Mouse (Mus musculus) lung, embryonic 16.5 days (tissue): ENCODE measurements around the gene Catspere2. TPM values are rescaled to one million over a fixed set of nuclear protein-coding genes. Genes with fewer than 3 reads are reported as not detected.
"Not testable (repeated sequence)": the region's sequence is repeated elsewhere in the genome, so short reads cannot be mapped to it uniquely, and the experiment has no call there.

Experiments used
- ATAC-seq: fragments of 200-750 bp; cut with Nextera tagmentation; 2 replicates; pipeline ENCODE4 v1.8.0; 2017; ENCODE audit warnings: low read depth, mild to moderate bottlenecking, moderate library complexity
- H3K27ac ChIP-seq: fragments of 300-500 bp; sonication (generic); 2 replicates; pipeline ENCODE4 v1.5.1; 2014; ENCODE audit warnings: mild to moderate bottlenecking, control low read depth, low read length
- H3K27me3 ChIP-seq: fragments of 300-500 bp; sonication (generic); 2 replicates; pipeline ENCODE4 v1.6.1; 2014; ENCODE audit warnings: low read depth, low read length, mixed read lengths; ENCODE audit not compliant: control insufficient read depth, insufficient read depth
- H3K36me3 ChIP-seq: fragments of 300-500 bp; sonication (generic); 2 replicates; pipeline ENCODE4 v1.6.1; 2014; ENCODE audit warnings: low read length; ENCODE audit not compliant: control insufficient read depth, insufficient read depth
- H3K4me1 ChIP-seq: fragments of 300-500 bp; sonication (generic); replicated peaks from 2 replicates; pipeline ENCODE4 v1.6.1; 2014; ENCODE audit warnings: low read length, mixed read lengths; ENCODE audit not compliant: control insufficient read depth, insufficient read depth
- H3K4me2 ChIP-seq: fragments of 300-500 bp; sonication (generic); 2 replicates; pipeline ENCODE4 v1.6.1; 2014; ENCODE audit warnings: low read depth, low read length, control low read depth
- H3K4me3 ChIP-seq: fragments of 300-500 bp; sonication (generic); 2 replicates; pipeline ENCODE4 v1.5.1; 2014; ENCODE audit warnings: mild to moderate bottlenecking, low read length, control low read depth
- H3K9ac ChIP-seq: fragments of 300-500 bp; sonication (generic); 2 replicates; pipeline ENCODE4 v1.6.1; 2014; ENCODE audit warnings: low read length, control low read depth
- H3K9me3 ChIP-seq: fragments of 300-500 bp; sonication (generic); 2 replicates; pipeline ENCODE4 v1.6.1; 2016; ENCODE audit warnings: low read length; ENCODE audit not compliant: control insufficient read depth
- WGBS: fragments of 180-500 bp; shearing (Covaris S2); extraction: QIAGEN DNeasy Blood & Tissue Kit; methylation state at CpG from one replicate; pipeline ENCODE4 v1.1.7; 2014; 5-methylcytosine and 5-hydroxymethylcytosine counted together
- polyA plus RNA-seq: library from polyadenylated mRNA; unstranded; fragments of >200 nt; fragmentation: Nextera tagmentation; extraction: Ambion mirVana; gene quantifications from 2 replicates; pipeline ENCODE4 v1.2.1, GENCODE M21; 2015

Gene Catspere2
- polyA plus RNA-seq, 1 experiment from 2014 or later = 0.28 TPM

DNA sequence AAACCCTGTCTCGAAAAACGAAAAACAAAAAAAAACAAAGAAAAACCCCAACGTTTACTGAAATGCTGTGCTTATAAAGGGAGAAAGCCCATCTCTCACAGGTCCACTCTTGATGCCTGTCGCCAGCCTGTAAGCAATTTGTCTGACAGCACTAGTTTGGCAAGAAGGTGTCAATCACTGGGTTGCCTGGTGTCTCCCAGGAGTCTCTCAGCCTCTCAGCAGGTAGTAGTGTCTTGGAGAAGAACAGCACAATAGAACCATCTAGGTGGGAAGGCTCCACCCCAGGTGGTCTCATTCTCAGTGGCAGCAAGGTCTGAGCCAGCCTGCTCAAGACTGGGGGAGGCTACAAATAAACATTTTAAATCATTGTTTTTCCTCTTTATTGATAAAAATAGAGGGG, 224.6 kb downstream of the Catspere2 start:
- H3K4me2 ChIP-seq, H3K9ac ChIP-seq, H3K9me3 ChIP-seq, ATAC-seq, H3K4me3 ChIP-seq, H3K4me1 ChIP-seq, H3K36me3 ChIP-seq, H3K27ac ChIP-seq, H3K27me3 ChIP-seq: not testable (repeated sequence)
- 86% methylated on average over 4 of the region's 4 CpGs for WGBS

DNA sequence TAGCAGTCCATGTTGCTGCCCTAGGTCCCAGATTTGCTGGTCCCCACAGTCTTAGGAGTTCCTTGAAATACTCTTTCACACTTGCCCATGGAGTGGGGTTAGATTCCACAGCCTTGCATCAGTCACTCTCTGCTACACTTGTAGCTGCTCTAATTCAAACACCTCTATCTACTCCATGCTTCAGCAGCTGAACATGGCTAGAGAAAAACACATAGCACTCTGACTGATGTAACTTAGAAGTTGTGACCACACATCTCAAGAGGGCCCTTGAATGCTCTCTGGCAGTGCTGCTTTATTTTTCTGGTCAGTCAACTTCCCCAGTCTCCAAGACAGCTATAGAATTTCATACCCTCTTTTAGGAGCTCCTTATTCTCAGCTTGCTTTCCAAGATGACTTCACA, 226.7 kb downstream of the Catspere2 start:
- Histone ChIP-seq H3K9me3 (no peaks in the 10 kb centered on the region), H3K4me1 (0 out of 2 replicates have a peak, but pooled peaks cover 3% of the 10 kb centered on the region), H3K36me3 (no peaks in the 10 kb centered on the region), H3K27ac (peak overlapping the region; percentile 73), H3K4me2 (no peak overlapping the region), H3K4me3 (no peak overlapping the region), H3K27me3 (no peaks in the 10 kb centered on the region), H3K9ac (no peak overlapping the region)
- peak; percentile 95 for ATAC-seq

DNA sequence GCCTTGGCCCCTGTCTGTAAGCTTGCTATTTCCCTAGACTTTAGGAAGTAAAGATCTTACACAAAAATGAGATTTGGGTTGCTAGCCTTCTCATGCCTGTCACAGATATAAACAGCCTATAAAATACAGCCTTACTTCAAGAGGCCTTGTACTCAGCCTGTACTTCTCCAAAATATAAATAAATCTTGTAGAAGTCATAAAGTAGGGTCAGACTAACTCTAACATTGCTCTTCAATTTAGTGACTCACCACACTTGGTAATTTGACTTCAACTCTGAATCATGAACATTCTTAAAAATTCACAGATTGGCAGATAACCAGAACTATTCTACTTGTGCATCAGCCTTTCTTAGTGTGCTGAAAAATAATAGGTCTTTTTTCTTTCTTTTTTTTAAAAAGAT, 233.9 kb downstream of the Catspere2 start:
- Histone ChIP-seq H3K27me3 (no peaks in the 10 kb centered on the region), H3K4me1 (peaks cover 12% of the 10 kb centered on the region), H3K9me3 (no peaks in the 10 kb centered on the region), H3K36me3 (no peaks in the 10 kb centered on the region), H3K4me3 (no peak overlapping the region), H3K4me2 (no peak overlapping the region), H3K9ac (no peak overlapping the region), H3K27ac (no peak overlapping the region)
- no peak for ATAC-seq

DNA sequence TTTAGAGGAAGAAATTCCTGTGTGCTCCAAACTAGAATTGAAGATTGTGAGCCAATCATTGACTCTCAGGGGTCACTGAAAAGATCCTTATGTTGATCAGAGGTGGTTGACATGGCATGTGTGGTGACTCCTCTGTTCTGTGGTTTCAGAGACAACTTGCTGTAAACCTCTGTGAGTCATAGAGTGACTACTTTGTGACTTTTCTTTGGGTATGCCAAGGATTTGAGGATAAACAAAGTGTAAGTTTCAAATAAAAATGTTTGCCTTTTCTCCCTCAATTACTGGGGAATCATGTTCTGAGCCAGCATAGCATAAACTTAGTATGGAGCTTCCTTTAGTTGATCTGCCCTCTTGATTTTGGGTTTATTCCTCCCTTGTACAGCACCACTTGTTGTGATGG, 235.1 kb downstream of the Catspere2 start:
- Histone ChIP-seq H3K4me1 (peaks cover 12% of the 10 kb centered on the region), H3K9ac (no peak overlapping the region), H3K27ac (peak overlapping the region; percentile 36; the same call in 1 of the 2 replicates), H3K36me3 (no peaks in the 10 kb centered on the region), H3K4me2 (no peak overlapping the region), H3K4me3 (no peak overlapping the region), H3K27me3 (no peaks in the 10 kb centered on the region), H3K9me3 (no peaks in the 10 kb centered on the region)
- ATAC-seq = no peak

DNA sequence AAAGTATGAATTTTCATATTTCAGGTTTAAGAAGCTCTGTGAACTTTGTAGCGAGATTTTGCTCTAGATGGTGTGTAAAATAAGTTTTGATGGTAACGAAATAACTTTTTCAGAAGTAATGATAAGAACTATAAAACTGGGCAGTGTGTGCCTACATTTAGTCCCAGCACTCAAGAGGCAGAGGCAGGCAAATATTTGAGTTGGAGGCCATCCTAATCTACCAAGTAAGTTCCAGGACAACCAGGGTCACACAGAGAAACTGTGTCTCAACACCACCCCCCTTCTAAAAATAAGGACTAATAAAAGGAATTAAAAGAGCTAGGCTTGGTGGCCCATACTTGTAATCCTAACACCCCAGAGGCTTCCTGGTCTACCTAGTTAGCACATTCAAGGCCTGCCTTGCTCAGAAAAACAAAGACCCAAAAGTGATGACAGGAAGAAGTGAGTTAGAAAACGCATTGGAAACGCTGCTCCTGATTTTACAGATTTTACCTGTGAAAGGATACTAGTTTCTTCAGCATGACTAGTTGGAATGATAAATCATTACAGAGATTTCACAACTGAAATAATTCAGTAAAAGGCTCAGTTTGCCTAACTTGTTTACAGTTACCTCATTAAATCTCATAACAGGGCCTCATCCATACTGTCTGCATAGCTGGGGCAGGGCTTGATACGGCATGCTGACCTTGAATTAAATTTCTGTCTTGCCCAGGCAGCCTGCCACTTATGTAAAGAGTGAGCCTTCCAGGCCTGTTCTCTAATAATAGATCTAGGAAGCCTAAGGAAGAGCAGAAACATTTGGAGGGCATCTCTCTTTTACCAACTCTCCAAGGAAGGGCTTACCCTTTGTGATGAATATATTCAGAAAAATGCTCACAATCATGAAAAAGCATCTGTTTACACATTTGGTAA, 236.2 kb downstream of the Catspere2 start:
- H3K27me3 ChIP-seq = no peaks in the 10 kb centered on the region
- ATAC-seq = no peak
- peak overlapping the region; percentile 67; the same call in 1 of the 2 replicates for H3K27ac ChIP-seq
- H3K9ac ChIP-seq = no peak overlapping the region
- H3K4me1 ChIP-seq = peaks cover 12% of the 10 kb centered on the region
- no peak overlapping the region for H3K4me3 ChIP-seq
- H3K4me2 ChIP-seq = no peak overlapping the region
- H3K9me3 ChIP-seq = peaks cover 1% of the 10 kb centered on the region; the same call in 1 of the 2 replicates
- WGBS = 46% methylated on average over 5 of the region's 5 CpGs
- peaks cover 1% of the 10 kb centered on the region for H3K36me3 ChIP-seq

Other genes with a start within 250 kb of the Catspere2 start
- 49.7 and 51.1 TPM in 2 replicates for gene Adss, start 186.9 kb upstream of the Catspere2 start, polyA plus RNA-seq
- 22.1 and 23.3 TPM in 2 replicates for gene Desi2, start 204.0 kb downstream of the Catspere2 start, polyA plus RNA-seq